Mouse (Mus musculus) myocyte (in vitro differentiated cells): ENCODE data around the gene Traf4. TPM values are rescaled to one million over a fixed set of nuclear protein-coding genes. Genes with fewer than 3 reads are reported as not detected.
A peak's percentile ranks its signal among the peaks of the same experiment; 100 is the strongest.

ENCODE experiments used
- H3K27me3 ChIP-seq: one replicate; pipeline ENCODE4 v1.6.1; 2011; ENCODE audit not compliant: control insufficient read depth, insufficient read depth, insufficient read length
- H3K36me3 ChIP-seq: one replicate; pipeline ENCODE4 v1.6.1; 2011; ENCODE audit not compliant: control insufficient read depth, insufficient read depth
- H3K4me2 ChIP-seq: one replicate; pipeline ENCODE4 v1.6.1; 2011; ENCODE audit warnings: low read depth, control low read depth
- H3K4me3 ChIP-seq: one replicate; pipeline ENCODE4 v1.5.1; 2011; ENCODE audit warnings: mild to moderate bottlenecking, control low read depth, moderate library complexity
- H3K79me2 ChIP-seq: one replicate; pipeline ENCODE4 v1.6.1; 2011; ENCODE audit not compliant: control insufficient read depth, insufficient read depth
- H3ac ChIP-seq: one replicate; pipeline ENCODE4 v1.6.1; 2011; ENCODE audit not compliant: control insufficient read depth, insufficient read length
- CEBPB ChIP-seq: IDR thresholded peaks from 2 replicates; pipeline ENCODE4 v1.6.1; 2011; ENCODE audit warnings: mild to moderate bottlenecking, moderate library complexity; ENCODE audit not compliant: poor library complexity, insufficient read depth, severe bottlenecking
- E2F4 ChIP-seq: IDR thresholded peaks from one replicate; pipeline ENCODE4 v1.6.1; 2011; ENCODE audit warnings: mild to moderate bottlenecking, control low read depth, moderate library complexity; ENCODE audit not compliant: insufficient read depth
- MAX ChIP-seq: IDR thresholded peaks from one replicate; pipeline ENCODE4 v1.6.1; 2011; ENCODE audit warnings: low read depth, mild to moderate bottlenecking, control low read depth
- MYOD1 ChIP-seq, 3 experiments: IDR thresholded peaks; one replicate each; pipeline ENCODE4 v1.6.1; 2011; ENCODE audit warnings: control low read depth in 2 of 3, low read depth in 2 of 3, mild to moderate bottlenecking in 2 of 3, moderate library complexity in 1 of 3; ENCODE audit not compliant: insufficient read length in 2 of 3, control insufficient read depth in 1 of 3
- MYOG ChIP-seq, 3 experiments: IDR thresholded peaks; one replicate each; pipeline ENCODE4 v1.6.1; 2011; ENCODE audit warnings: control low read depth in 2 of 3, low read depth in 2 of 3, mild to moderate bottlenecking in 2 of 3; ENCODE audit not compliant: insufficient read length in 2 of 3, control insufficient read depth in 1 of 3, insufficient read depth in 1 of 3
- POLR2A ChIP-seq: IDR thresholded peaks from one replicate; pipeline ENCODE4 v1.6.1; 2011; ENCODE audit warnings: low read depth, mild to moderate bottlenecking, control low read depth, moderate library complexity; ENCODE audit not compliant: insufficient read length
- POLR2AphosphoS2 ChIP-seq: IDR thresholded peaks from one replicate; pipeline ENCODE4 v1.6.1; 2011; ENCODE audit warnings: low read depth, control low read depth; ENCODE audit not compliant: insufficient read length
- REST ChIP-seq: IDR thresholded peaks from one replicate; pipeline ENCODE4 v1.6.1; 2011; ENCODE audit warnings: mild to moderate bottlenecking, control low read depth, moderate library complexity; ENCODE audit not compliant: insufficient read depth, insufficient read length
- SRF ChIP-seq: IDR thresholded peaks from one replicate; pipeline ENCODE4 v1.6.1; 2011; ENCODE audit warnings: low read depth; ENCODE audit not compliant: control insufficient read depth, insufficient read length
- TCF12 ChIP-seq: IDR thresholded peaks from one replicate; pipeline ENCODE4 v1.6.1; 2011; ENCODE audit warnings: mild to moderate bottlenecking, control low read depth; ENCODE audit not compliant: poor library complexity, insufficient read depth, severe bottlenecking
- TCF3 ChIP-seq: IDR thresholded peaks from one replicate; pipeline ENCODE4 v1.6.1; 2011; ENCODE audit warnings: low read depth, control low read depth; ENCODE audit not compliant: insufficient read length
- USF1 ChIP-seq: IDR thresholded peaks from one replicate; pipeline ENCODE4 v1.6.1; 2011; ENCODE audit warnings: low read depth, mild to moderate bottlenecking, control low read depth, moderate library complexity
- polyA plus RNA-seq: library from polyadenylated mRNA; unstranded; fragments of >200 nt; fragmentation: generic; extraction: Trizol; gene quantifications from one replicate; pipeline ENCODE4 v1.2.1, GENCODE M21; 2012; ENCODE audit warnings: missing spikeins

Traf4 gene
- polyA plus RNA-seq, 1 experiment = 206 TPM

- H3K4me2 ChIP-seq = no peak overlapping the region
- H3K27me3 ChIP-seq = no peaks in the 10 kb centered on the region
- no peaks in the 10 kb centered on the region for H3K36me3 ChIP-seq
- TF ChIP-seq POLR2A (no peak), E2F4 (no peak), MYOD1 (IDR thresholded peaks at IDR 0.05; ENCODE audit: control insufficient read depth in 1 of 3, insufficient read length in 2 of 3, low read depth in 2 of 3) (no peak), REST (no peak), MYOG (IDR thresholded peaks at IDR 0.05; ENCODE audit: control insufficient read depth in 1 of 3, insufficient read depth in 1 of 3, insufficient read length in 2 of 3, low read depth in 2 of 3) (no peak), USF1 (no peak), TCF3 (no peak), CEBPB (no peak), SRF (no peak), TCF12 (no peak), MAX (no peak), POLR2AphosphoS2 (no peak)
- peaks cover 94% of the 10 kb centered on the region for H3K79me2 ChIP-seq
- no peak overlapping the region for H3ac ChIP-seq
- no peak overlapping the region for H3K4me3 ChIP-seq
Measured at GRCm38 (mm10) chr11:78123782-78124181, 41.6 kb downstream of the Traf4 start.

GRCm38 (mm10) chr11:78122815-78123214 lies 42.6 kb downstream of the Traf4 start:
- Histone ChIP-seq H3K36me3 (no peaks in the 10 kb centered on the region), H3K4me2 (no peak overlapping the region), H3K4me3 (no peak overlapping the region), H3K79me2 (peaks cover 97% of the 10 kb centered on the region), H3ac (no peak overlapping the region), H3K27me3 (no peaks in the 10 kb centered on the region)
- no peak for TF ChIP-seq MAX
- TF ChIP-seq MYOD1 (IDR thresholded peaks at IDR 0.05; ENCODE audit: control insufficient read depth in 1 of 3, insufficient read length in 2 of 3, low read depth in 2 of 3) = no peak
- TF ChIP-seq MYOG (IDR thresholded peaks at IDR 0.05; ENCODE audit: control insufficient read depth in 1 of 3, insufficient read depth in 1 of 3, insufficient read length in 2 of 3, low read depth in 2 of 3) = no peak

- no peak overlapping the region for H3K4me2 ChIP-seq
- no peak overlapping the region for H3K4me3 ChIP-seq
- no peaks in the 10 kb centered on the region for H3K36me3 ChIP-seq
- H3ac ChIP-seq = no peak overlapping the region
- H3K27me3 ChIP-seq = no peaks in the 10 kb centered on the region
- peaks cover 98% of the 10 kb centered on the region for H3K79me2 ChIP-seq
- TF ChIP-seq POLR2A (no peak), REST (no peak), TCF12 (no peak), E2F4 (no peak)
Measured at GRCm38 (mm10) chr11:78121176-78121575, 44.2 kb downstream of the Traf4 start.

DNA sequence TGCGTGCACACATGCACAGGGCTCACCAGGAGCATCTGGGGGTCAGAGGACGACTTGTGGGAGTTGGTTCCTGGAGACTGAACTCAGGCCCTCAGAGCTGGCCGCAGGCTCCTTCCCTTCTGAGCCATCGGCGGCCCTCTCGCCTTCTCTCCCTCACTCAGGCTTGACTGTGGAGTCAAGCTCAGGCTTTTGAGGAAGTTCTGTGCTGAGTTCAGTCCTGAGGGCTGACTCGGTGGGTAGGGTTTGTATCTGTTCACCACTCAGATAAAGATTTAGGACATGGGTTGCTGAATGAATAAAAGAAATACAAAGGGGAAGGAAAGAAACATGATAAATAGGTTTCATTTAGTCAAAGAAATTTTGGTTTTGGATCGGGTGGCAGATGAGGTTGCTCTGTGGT lies 45.5 kb downstream of the Traf4 start:
- Histone ChIP-seq H3K27me3 (no peaks in the 10 kb centered on the region), H3K4me2 (no peak overlapping the region), H3K4me3 (no peak overlapping the region), H3K36me3 (no peaks in the 10 kb centered on the region), H3ac (no peak overlapping the region), H3K79me2 (peaks cover 93% of the 10 kb centered on the region)
- TF ChIP-seq MAX = no peak
- no peak for TF ChIP-seq E2F4
- no peak for TF ChIP-seq CEBPB
- TF ChIP-seq TCF12 = no peak
- TF ChIP-seq POLR2AphosphoS2 = no peak
- TF ChIP-seq MYOD1 (IDR thresholded peaks at IDR 0.05; ENCODE audit: control insufficient read depth in 1 of 3, insufficient read length in 2 of 3, low read depth in 2 of 3) = no peak
- TF ChIP-seq TCF3 = no peak
- TF ChIP-seq MYOG (IDR thresholded peaks at IDR 0.05; ENCODE audit: control insufficient read depth in 1 of 3, insufficient read depth in 1 of 3, insufficient read length in 2 of 3, low read depth in 2 of 3) = no peak

GRCm38 (mm10) chr11:78118467-78118866 lies 46.9 kb downstream of the Traf4 start:
- Histone ChIP-seq H3K36me3 (no peaks in the 10 kb centered on the region), H3ac (no peak overlapping the region), H3K27me3 (no peaks in the 10 kb centered on the region), H3K4me2 (no peak overlapping the region), H3K4me3 (no peak overlapping the region), H3K79me2 (peaks cover 95% of the 10 kb centered on the region)
- TF ChIP-seq SRF = no peak
- no peak for TF ChIP-seq CEBPB
- TF ChIP-seq MAX = no peak
- TF ChIP-seq MYOG (IDR thresholded peaks at IDR 0.05; ENCODE audit: control insufficient read depth in 1 of 3, insufficient read depth in 1 of 3, insufficient read length in 2 of 3, low read depth in 2 of 3) = no peak

GRCm38 (mm10) chr11:78116146-78116410 lies 49.3 kb downstream of the Traf4 start:
- TF ChIP-seq E2F4 = no peak
- no peak for TF ChIP-seq MYOD1 (IDR thresholded peaks at IDR 0.05; ENCODE audit: control insufficient read depth in 1 of 3, insufficient read length in 2 of 3, low read depth in 2 of 3)
- no peak for TF ChIP-seq POLR2AphosphoS2
- no peak for TF ChIP-seq CEBPB
- no peak for TF ChIP-seq TCF3
- no peak for TF ChIP-seq REST
- TF ChIP-seq SRF = no peak
- no peak for TF ChIP-seq POLR2A
- TF ChIP-seq MAX = no peak
- no peak for TF ChIP-seq USF1
- TF ChIP-seq MYOG (IDR thresholded peaks at IDR 0.05; ENCODE audit: control insufficient read depth in 1 of 3, insufficient read depth in 1 of 3, insufficient read length in 2 of 3, low read depth in 2 of 3) = no peak
- TF ChIP-seq TCF12 = no peak
- no peaks in the 10 kb centered on the region for H3K27me3 ChIP-seq

More at GRCm38 (mm10) chr11:78116146-78116410, 49.3 kb downstream of the Traf4 start:
- Histone ChIP-seq H3K79me2 (peaks cover 94% of the 10 kb centered on the region), H3K4me2 (peak overlapping the region; percentile 73), H3K36me3 (no peaks in the 10 kb centered on the region), H3K4me3 (peak overlapping the region; percentile 28), H3ac (no peak overlapping the region)
